Mouse (Mus musculus) heart, postnatal 0 days (tissue): ENCODE measurements around the gene Rpia. TPM values are rescaled to one million over a fixed set of nuclear protein-coding genes. Genes with fewer than 3 reads are reported as not detected.

ENCODE experiments used
- ATAC-seq: fragments of 200-750 bp; cut with Nextera tagmentation; 2 replicates; pipeline ENCODE4 v1.8.0; 2017; ENCODE audit warnings: low read depth, moderate number of reproducible peaks, moderate library complexity; ENCODE audit not compliant: insufficient read depth
- DNase-seq: peaks from one replicate; pipeline ENCODE4 v3.0.0-alpha.2; 2016; ENCODE audit warnings: low spot score
- H3K27ac ChIP-seq: fragments of 300-500 bp; sonication (generic); 2 replicates; pipeline ENCODE4 v1.5.1; 2014; ENCODE audit warnings: low read depth, mild to moderate bottlenecking
- H3K27me3 ChIP-seq: fragments of 300-500 bp; sonication (generic); 2 replicates; pipeline ENCODE4 v1.6.1; 2014; ENCODE audit warnings: low read length, mixed read lengths; ENCODE audit not compliant: control insufficient read depth, insufficient read depth
- H3K36me3 ChIP-seq: fragments of 300-500 bp; sonication (generic); replicated peaks from 2 replicates; pipeline ENCODE4 v1.6.1; 2014; ENCODE audit warnings: low read length, mixed read lengths; ENCODE audit not compliant: control insufficient read depth, insufficient read depth
- H3K4me1 ChIP-seq: fragments of 300-500 bp; sonication (generic); 2 replicates; pipeline ENCODE4 v1.6.1; 2014; ENCODE audit warnings: antibody characterized with exemption; ENCODE audit not compliant: control insufficient read depth, insufficient read depth
- H3K4me2 ChIP-seq: fragments of 300-500 bp; sonication (generic); 2 replicates; pipeline ENCODE4 v1.6.1; 2014; ENCODE audit warnings: low read depth, mild to moderate bottlenecking, low read length, moderate library complexity
- H3K4me3 ChIP-seq: fragments of 300-500 bp; sonication (generic); 2 replicates; pipeline ENCODE4 v1.5.1; 2014; ENCODE audit warnings: low read depth, low read length
- H3K9ac ChIP-seq: fragments of 300-500 bp; sonication (generic); replicated peaks from 2 replicates; pipeline ENCODE4 v1.6.1; 2014; ENCODE audit warnings: low read depth, low read length, mixed read lengths
- H3K9me3 ChIP-seq: fragments of 300-500 bp; sonication (generic); replicated peaks from 2 replicates; pipeline ENCODE4 v1.6.1; 2016; ENCODE audit warnings: low read length; ENCODE audit not compliant: control insufficient read depth
- CTCF ChIP-seq: IDR thresholded peaks from 2 replicates; pipeline ENCODE4 v1.5.1; 2016; ENCODE audit warnings: antibody characterized with exemption, control low read depth, low read depth
- EP300 ChIP-seq: IDR thresholded peaks from 2 replicates; pipeline ENCODE4 v1.6.1; 2016; ENCODE audit warnings: antibody characterized with exemption, low read depth
- WGBS: fragments of 180-500 bp; shearing (Covaris S2); extraction: QIAGEN DNeasy Blood & Tissue Kit; methylation state at CpG from one replicate; pipeline ENCODE4 v1.1.7; 2014; 5-methylcytosine and 5-hydroxymethylcytosine counted together
- polyA plus RNA-seq: library from polyadenylated mRNA; unstranded; fragments of >200 nt; fragmentation: Nextera tagmentation; extraction: Ambion mirVana; gene quantifications from 2 replicates; pipeline ENCODE4 v1.2.1, GENCODE M21; 2015
- total RNA-seq: library from RNA; depleted of rRNA; stranded (reverse); fragments of >200 nt; gene quantifications from 2 replicates; pipeline ENCODE4 v1.2.3, GENCODE M21; 2014; ENCODE audit warnings: low replicate concordance

Rpia gene
- total and polyA plus RNA-seq, 2 experiments from 2014 or later, result 0.87 to 4.9 TPM

DNA sequence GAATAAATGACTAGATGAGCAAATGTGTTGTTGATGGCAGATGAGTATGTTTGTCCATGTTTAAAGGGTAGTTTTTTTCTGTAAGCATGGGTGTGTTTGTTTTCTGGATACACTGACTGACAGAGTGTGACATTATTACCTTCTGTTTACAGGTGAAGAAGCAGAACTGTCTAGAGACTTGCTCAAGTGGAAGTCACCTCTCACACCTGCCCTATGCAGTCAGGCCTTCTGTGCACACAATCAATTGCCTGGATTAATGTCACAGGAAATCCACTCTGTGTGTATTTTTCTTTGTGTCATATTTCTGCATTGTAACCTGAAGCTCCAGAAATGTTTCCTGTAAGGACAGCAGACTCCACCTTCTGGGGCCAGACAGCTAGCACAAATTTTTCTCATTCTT lies 51.5 kb downstream of the Rpia start:
- TF ChIP-seq CTCF (no peak), EP300 (no peak)
- no peaks in the 10 kb centered on the region for H3K4me1 ChIP-seq
- no peak overlapping the region for H3K4me3 ChIP-seq
- no peak overlapping the region for H3K27ac ChIP-seq
- H3K36me3 ChIP-seq, result no peaks in the 10 kb centered on the region
- H3K9ac ChIP-seq, result no peak overlapping the region
- H3K27me3 ChIP-seq, result no peaks in the 10 kb centered on the region
- H3K9me3 ChIP-seq, result no peaks in the 10 kb centered on the region
- H3K4me2 ChIP-seq, result no peak overlapping the region
- DNase-seq, result no peak
- no peak for ATAC-seq

DNA sequence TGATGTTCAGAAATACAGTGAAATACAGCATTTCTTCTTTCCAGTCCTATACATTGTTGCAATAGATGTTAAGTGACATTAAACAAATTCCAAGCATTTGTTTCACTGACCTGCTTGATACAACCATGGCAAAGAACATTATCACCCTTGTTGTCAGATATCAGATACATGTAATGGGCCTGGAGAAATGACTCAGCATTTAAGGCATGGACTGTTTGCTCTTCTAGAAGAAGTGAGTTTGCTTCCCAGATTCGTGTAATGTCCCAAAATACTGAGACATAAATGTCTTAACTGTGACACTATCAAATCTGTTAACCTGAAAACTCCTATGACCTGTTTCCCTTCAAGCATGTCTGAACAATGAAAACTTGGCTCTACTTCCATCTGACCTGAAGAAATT lies 52.6 kb downstream of the Rpia start:
- DNase-seq, result no peak
- no peaks in the 10 kb centered on the region for H3K27me3 ChIP-seq
- WGBS, result 58% methylated on average over 1 of the region's 1 CpGs
- H3K9me3 ChIP-seq, result no peaks in the 10 kb centered on the region
- H3K4me1 ChIP-seq, result no peaks in the 10 kb centered on the region
- no peak for ATAC-seq
- TF ChIP-seq EP300 (no peak), CTCF (no peak)
- no peak overlapping the region for H3K4me2 ChIP-seq
- no peaks in the 10 kb centered on the region for H3K36me3 ChIP-seq
- H3K9ac ChIP-seq, result no peak overlapping the region
- H3K27ac ChIP-seq, result no peak overlapping the region
- H3K4me3 ChIP-seq, result no peak overlapping the region

DNA sequence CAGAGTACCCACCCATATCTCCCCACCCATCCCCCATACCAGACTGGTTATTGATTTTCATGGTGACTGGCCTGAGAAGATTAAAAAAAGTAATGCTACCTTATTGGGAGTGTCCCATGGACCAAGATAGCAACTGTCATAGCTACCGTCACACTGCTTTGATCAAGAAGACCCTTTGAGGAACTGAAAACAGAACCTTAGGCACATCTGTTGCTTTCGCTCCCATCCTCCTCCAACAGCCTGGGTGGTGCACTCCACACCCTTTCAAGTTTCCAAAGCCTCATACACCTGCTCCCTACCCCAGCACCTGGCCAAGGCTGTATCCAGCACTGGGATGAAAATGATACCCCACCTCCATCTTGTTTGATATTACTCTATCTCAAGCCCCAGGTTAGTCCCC lies 56.5 kb downstream of the Rpia start:
- Histone ChIP-seq H3K9me3 (no peaks in the 10 kb centered on the region), H3K27me3 (no peaks in the 10 kb centered on the region), H3K9ac (no peak overlapping the region), H3K36me3 (no peaks in the 10 kb centered on the region), H3K4me3 (no peak overlapping the region), H3K27ac (no peak overlapping the region), H3K4me2 (no peak overlapping the region), H3K4me1 (no peaks in the 10 kb centered on the region)
- DNase-seq, result no peak
- TF ChIP-seq CTCF, result no peak
- no peak for TF ChIP-seq EP300
- no peak for ATAC-seq
- WGBS, result 84% methylated on average over 2 of the region's 2 CpGs

DNA sequence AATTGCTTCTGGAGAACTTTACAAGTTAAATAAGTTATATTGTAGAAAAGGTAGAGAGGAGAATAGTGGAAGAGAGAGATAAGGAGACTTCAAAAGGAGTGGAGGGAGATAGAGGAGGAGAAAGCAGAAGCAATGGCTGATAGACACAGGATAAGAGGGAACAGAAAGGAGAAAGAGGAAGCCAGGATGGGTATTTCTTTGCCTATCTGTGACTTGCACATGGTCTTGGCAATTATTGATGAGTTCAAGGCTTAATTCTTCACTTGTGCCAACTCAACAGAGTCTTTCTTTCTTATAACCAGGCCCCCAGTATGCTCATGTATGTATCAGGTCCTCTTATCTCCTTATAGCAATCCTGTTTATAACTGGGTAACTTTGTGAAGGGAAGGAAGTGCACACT lies 61.2 kb downstream of the Rpia start:
- Histone ChIP-seq H3K4me1 (no peaks in the 10 kb centered on the region), H3K27me3 (no peaks in the 10 kb centered on the region), H3K4me2 (no peak overlapping the region), H3K27ac (no peak overlapping the region), H3K9ac (no peak overlapping the region), H3K9me3 (no peaks in the 10 kb centered on the region), H3K4me3 (no peak overlapping the region), H3K36me3 (no peaks in the 10 kb centered on the region)
- TF ChIP-seq CTCF (no peak), EP300 (no peak)
- no peak for ATAC-seq
- DNase-seq, result no peak

DNA sequence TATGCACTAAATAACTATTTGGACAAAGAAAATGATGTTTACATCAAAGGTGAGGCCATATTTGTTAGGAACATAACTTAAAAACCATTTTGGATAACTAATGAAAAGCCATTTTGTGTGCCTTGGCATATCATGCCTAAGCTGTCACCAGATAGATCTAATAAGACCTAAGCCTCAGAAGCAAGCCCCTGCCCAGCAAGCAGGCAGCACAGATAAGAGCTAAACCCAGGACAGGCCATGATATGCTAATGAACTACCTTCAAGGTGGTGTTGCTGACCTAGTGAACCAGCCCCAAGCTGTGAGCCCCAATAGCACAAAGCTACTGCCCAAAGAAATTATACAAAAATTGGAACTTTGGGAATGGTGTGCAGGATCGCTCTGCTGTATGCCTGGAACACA lies 62.9 kb downstream of the Rpia start:
- H3K9ac ChIP-seq, result no peak overlapping the region
- DNase-seq, result no peak
- H3K4me3 ChIP-seq, result no peak overlapping the region
- H3K27ac ChIP-seq, result no peak overlapping the region
- no peaks in the 10 kb centered on the region for H3K4me1 ChIP-seq
- H3K4me2 ChIP-seq, result no peak overlapping the region
- no peaks in the 10 kb centered on the region for H3K36me3 ChIP-seq
- WGBS, result 79% methylated on average over 1 of the region's 1 CpGs
- ATAC-seq, result no peak
- no peak for TF ChIP-seq CTCF
- no peaks in the 10 kb centered on the region for H3K27me3 ChIP-seq
- H3K9me3 ChIP-seq, result no peaks in the 10 kb centered on the region

DNA sequence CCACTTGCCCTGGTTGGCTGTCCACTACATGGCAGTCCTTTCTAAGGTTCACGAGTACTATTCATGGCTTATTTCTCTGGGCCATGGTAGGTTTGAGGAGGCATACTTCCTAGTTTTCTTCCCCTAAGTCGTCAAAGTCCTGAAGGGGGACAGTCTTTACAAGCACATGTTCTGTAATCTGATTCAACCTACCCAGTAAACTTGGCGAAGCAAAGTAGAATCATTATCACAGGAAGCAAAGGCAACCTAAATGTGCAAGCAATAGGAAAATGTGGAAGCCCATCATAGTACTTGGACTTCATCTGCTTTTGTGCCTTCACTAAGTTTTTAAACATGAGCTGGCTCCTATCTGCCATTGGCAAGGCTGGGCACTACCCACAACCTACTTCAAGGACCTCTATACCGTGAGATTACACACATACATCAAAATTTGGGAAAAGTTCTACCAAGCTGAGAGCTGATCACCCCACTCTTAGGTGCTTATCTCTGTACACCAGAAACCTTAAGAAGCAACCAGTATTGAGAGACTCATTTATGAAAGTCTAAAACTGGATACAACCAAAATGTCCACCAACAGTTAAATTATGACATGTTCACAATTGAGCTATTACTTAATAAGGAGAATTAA lies 64.8 kb downstream of the Rpia start:
- TF ChIP-seq EP300 (no peak), CTCF (no peak)
- DNase-seq (no peak), ATAC-seq (no peak)
- Histone ChIP-seq H3K4me3 (no peak overlapping the region), H3K4me1 (no peaks in the 10 kb centered on the region), H3K9ac (no peak overlapping the region), H3K9me3 (no peaks in the 10 kb centered on the region), H3K36me3 (no peaks in the 10 kb centered on the region), H3K27me3 (no peaks in the 10 kb centered on the region), H3K27ac (no peak overlapping the region), H3K4me2 (no peak overlapping the region)
- WGBS, result 62% methylated on average over 4 of the region's 4 CpGs
